Mouse (Mus musculus) E14TG2a.4 (cell line): ENCODE measurements at regions not wholly inside any gene's neighbourhood (a gene's known extent, or its start where the extent isn't known, plus 50 kb on each side); places are given as distances from the start of the nearest gene placed in this dataset.

Source experiments
- H3K27me3 ChIP-seq: 2 replicates; pipeline ENCODE4 v1.6.1; 2014; ENCODE audit warnings: low read length, control low read depth; ENCODE audit not compliant: insufficient read depth
- H3K36me3 ChIP-seq: 2 replicates; pipeline ENCODE4 v1.6.1; 2014; ENCODE audit warnings: low read length, control low read depth; ENCODE audit not compliant: insufficient read depth
- H3K4me1 ChIP-seq: replicated peaks from 2 replicates; pipeline ENCODE4 v1.6.1; 2014; ENCODE audit warnings: low read depth, low read length, control low read depth
- H3K4me3 ChIP-seq: replicated peaks from 2 replicates; pipeline ENCODE4 v1.5.1; 2014; ENCODE audit warnings: mild to moderate bottlenecking, low read length
- H3K9me3 ChIP-seq: 2 replicates; pipeline ENCODE4 v1.6.1; 2014; ENCODE audit warnings: low read length, control low read depth
- CTCF ChIP-seq: conservative IDR thresholded peaks from 2 replicates; pipeline ENCODE4 v1.5.1; 2014; ENCODE audit warnings: low read length
- NANOG ChIP-seq: IDR thresholded peaks from 2 replicates; pipeline ENCODE4 v1.6.1; 2014; ENCODE audit warnings: borderline replicate concordance, low read length, mixed read lengths
- POU5F1 ChIP-seq: IDR thresholded peaks from 2 replicates; pipeline ENCODE4 v1.6.1; 2014; ENCODE audit warnings: low read length, borderline replicate concordance

- no peak for TF ChIP-seq POU5F1
- no peak for TF ChIP-seq CTCF
- no peak for TF ChIP-seq NANOG
These were observed 126.2 kb downstream of the Dyrk2 start for GRCm38 (mm10) chr10:118743831-118744230.

DNA sequence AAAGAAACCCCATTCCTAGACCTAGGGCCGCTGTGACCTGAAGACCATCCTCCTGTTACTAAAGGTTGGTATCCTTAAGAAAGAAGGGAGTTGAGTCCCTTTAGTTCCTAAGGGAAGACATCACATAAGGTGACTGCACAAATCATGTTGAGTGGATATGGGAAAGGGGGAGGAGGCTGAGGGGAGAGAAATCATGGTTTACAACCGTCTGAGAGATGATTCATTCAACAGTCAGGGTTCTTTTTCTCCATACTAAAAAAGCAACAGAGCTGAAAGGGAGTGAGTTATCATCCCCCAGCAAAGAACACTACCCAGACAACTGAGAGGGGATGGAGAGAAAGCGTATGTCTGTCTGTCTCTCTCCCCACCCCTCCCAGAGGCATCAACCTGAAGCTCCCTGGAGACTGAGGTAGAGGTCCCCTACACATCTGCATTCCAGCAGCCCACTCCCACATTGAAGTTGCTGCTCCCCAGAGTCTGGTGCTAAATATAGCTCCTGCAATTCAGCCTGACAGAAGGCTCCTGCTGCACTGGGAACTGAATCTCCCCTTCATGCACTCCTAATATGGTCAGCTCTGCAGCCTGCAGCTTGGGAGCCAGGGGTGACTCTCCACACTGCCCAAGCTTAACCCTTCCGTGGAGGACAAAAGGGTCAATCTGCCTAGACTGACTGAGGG, 123.2 kb downstream of the Dyrk2 start:
- Histone ChIP-seq H3K36me3 (no peaks in the 10 kb centered on the region), H3K4me1 (peaks cover 8% of the 10 kb centered on the region; the same call in 1 of the 2 replicates), H3K4me3 (no peak overlapping the region), H3K27me3 (no peaks in the 10 kb centered on the region), H3K9me3 (peaks cover 11% of the 10 kb centered on the region; the same call in 1 of the 2 replicates)
- TF ChIP-seq NANOG (no peak), CTCF (no peak), POU5F1 (no peak)

More at GRCm38 (mm10) chr10:118743831-118744230, 126.2 kb downstream of the Dyrk2 start:
- Histone ChIP-seq H3K4me3 (no peak overlapping the region), H3K4me1 (peaks cover 4% of the 10 kb centered on the region; the same call in 1 of the 2 replicates), H3K9me3 (peaks cover 11% of the 10 kb centered on the region; the same call in 1 of the 2 replicates), H3K36me3 (no peaks in the 10 kb centered on the region), H3K27me3 (no peaks in the 10 kb centered on the region)

GRCm38 (mm10) chr10:118749039-118749438, 121.0 kb downstream of the Dyrk2 start:
- H3K36me3 ChIP-seq, result no peaks in the 10 kb centered on the region

DNA sequence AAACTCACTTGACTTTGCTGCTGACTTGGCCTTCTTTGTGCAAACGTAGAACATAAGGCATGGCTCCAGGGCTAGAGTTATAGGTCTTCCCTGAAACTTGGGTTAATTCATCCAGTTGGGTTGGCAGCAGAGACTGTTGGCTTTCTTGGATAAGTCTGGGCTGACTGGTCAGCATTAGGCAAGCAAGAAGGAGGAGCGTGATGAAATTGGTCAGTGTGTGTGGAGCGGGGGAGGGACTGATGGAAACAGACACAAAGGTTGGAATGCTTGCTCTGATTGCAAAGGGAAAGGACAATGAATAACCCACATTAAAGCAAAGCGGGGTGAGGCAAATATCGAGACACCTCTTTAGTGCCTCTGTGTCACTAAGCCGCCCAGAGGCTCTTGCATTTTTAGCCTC, 120.3 kb downstream of the Dyrk2 start:
- no peak for TF ChIP-seq CTCF
- TF ChIP-seq POU5F1, result no peak
- TF ChIP-seq NANOG, result no peak

More at GRCm38 (mm10) chr10:118749039-118749438, 121.0 kb downstream of the Dyrk2 start:
- peaks cover 8% of the 10 kb centered on the region; the same call in 1 of the 2 replicates for H3K4me1 ChIP-seq
- H3K27me3 ChIP-seq, result no peaks in the 10 kb centered on the region
- no peak overlapping the region for H3K4me3 ChIP-seq
- H3K9me3 ChIP-seq, result peaks cover 11% of the 10 kb centered on the region; the same call in 1 of the 2 replicates
- TF ChIP-seq CTCF, result no peak
- TF ChIP-seq NANOG, result no peak

DNA sequence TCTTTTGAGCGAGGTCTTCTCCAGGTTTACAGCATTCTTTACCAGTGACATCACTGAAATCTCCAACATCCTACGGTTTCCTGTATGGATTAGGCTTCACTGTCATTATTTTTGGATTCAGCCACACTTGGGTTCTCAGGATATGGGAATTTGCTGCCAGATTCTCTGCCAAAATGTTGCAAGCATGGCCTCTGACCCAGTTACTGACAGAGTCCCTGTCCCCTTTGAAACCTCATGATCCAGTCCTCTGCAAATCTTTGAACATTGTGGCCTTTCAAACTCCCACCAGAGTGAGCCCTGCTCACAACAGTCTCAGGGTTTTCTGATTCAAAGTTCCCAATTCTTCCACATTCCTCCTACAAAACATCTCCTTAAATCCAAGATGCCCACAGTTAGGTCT, 118.9 kb downstream of the Dyrk2 start:
- H3K4me1 ChIP-seq, result 0 out of 2 replicates have a peak, but pooled peaks cover 4% of the 10 kb centered on the region
- H3K4me3 ChIP-seq, result no peak overlapping the region
- no peaks in the 10 kb centered on the region; the same call in 1 of the 2 replicates for H3K9me3 ChIP-seq
- H3K27me3 ChIP-seq, result no peaks in the 10 kb centered on the region
- TF ChIP-seq CTCF (no peak), NANOG (no peak), POU5F1 (no peak)
- H3K36me3 ChIP-seq, result no peaks in the 10 kb centered on the region

More for the DNA sequence above, 120.3 kb downstream of the Dyrk2 start:
- peaks cover 8% of the 10 kb centered on the region; the same call in 1 of the 2 replicates for H3K9me3 ChIP-seq
- H3K4me3 ChIP-seq, result no peak overlapping the region
- no peaks in the 10 kb centered on the region for H3K27me3 ChIP-seq
- no peaks in the 10 kb centered on the region for H3K36me3 ChIP-seq
- peaks cover 6% of the 10 kb centered on the region; the same call in 1 of the 2 replicates for H3K4me1 ChIP-seq

DNA sequence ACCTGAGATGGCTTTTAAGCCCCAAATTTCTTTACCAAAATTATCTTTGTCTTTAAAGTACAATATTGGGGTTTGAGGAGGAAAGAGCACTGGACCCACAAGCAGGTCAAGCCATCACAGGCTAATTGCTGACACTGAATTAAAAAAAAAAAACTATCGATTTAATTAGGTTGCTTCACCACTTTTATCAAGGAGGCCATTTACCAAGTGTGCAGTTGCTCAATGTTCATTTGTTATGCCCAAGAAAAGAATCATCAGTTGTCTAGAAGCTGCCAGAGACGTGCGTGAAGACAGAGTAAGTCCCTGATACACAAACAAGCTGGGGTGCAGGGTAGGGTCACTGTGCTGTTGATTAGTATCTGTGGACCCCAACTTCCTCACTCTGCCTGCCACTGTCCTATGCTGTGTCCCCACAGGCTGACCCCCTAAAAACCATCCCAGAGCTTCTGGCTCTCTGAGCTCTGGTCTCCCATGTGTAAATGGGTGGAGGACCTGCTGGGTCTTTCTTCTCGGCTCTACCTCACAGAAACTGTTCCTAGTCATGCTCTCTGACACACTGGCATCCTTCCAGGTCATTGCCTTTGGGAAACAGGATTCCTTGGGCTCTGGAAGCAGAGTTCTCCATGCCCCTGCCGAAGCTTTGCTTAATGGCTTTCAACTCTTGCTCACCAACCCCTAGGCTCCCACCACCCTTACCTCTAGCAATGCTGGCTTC, 116.8 kb downstream of the Dyrk2 start:
- TF ChIP-seq POU5F1, result no peak
- TF ChIP-seq CTCF, result no peak
- no peak for TF ChIP-seq NANOG
- no peaks in the 10 kb centered on the region for H3K36me3 ChIP-seq

DNA sequence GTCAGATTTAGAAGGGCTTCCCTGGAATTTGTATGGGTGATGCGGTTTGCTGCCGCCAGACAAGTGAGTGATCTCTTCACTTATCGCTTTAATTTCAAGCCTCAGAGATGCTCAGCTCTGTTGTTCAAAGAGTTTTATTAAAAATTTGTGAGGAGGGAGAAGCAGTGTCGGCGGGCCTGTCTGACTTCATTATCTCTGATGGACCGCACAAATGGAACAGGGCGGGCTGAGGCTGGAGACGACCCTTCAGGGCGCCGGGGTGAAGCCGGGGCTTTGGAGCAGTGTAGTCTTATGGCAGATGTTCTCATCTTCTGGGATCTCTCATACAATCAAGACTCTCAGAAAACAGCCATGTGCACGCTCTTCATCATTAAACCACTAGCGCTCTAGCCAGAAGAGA, 115.2 kb downstream of the Dyrk2 start:
- Histone ChIP-seq H3K4me3 (no peak overlapping the region), H3K4me1 (no peaks in the 10 kb centered on the region), H3K27me3 (no peaks in the 10 kb centered on the region), H3K9me3 (no peaks in the 10 kb centered on the region), H3K36me3 (no peaks in the 10 kb centered on the region)
- no peak for TF ChIP-seq POU5F1
- no peak for TF ChIP-seq NANOG
- TF ChIP-seq CTCF, result no peak

More for the DNA sequence above, 116.8 kb downstream of the Dyrk2 start:
- Histone ChIP-seq H3K4me1 (0 out of 2 replicates have a peak, but pooled peaks cover 4% of the 10 kb centered on the region), H3K27me3 (no peaks in the 10 kb centered on the region), H3K4me3 (no peak overlapping the region), H3K9me3 (no peaks in the 10 kb centered on the region)

DNA sequence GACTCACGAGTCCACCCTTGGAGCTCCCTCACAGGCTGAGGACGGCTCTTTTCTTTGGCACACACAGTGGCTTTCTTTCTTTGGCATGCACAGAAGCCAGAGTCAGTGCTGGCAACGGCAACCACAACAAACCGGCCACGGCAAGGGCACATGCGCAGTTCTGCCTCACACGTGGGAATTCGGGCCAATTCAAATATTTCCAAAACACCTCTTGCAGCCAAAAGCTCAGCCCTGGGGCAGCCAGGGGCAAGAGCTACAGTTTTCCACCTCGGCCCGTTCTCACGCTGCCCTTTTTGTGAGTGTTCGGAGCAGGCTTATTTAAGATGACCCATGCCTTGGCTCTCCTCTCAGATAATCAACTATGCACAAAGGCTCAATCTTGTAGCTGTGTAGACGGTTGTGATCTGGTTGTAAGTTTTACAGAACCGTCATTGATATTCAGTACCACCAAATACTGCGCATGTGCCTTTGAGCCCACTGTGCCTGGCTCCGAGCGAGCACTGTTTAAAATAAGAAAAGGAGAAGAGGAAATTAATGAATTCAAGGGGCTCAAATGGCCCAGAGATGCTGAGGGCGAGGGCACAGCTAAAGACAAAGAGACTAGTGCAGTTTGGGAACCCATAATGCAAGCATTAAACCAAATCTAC, 111.1 kb downstream of the Dyrk2 start:
- Histone ChIP-seq H3K27me3 (peaks cover 3% of the 10 kb centered on the region; the same call in 1 of the 2 replicates), H3K4me1 (peaks cover 14% of the 10 kb centered on the region), H3K36me3 (no peaks in the 10 kb centered on the region), H3K9me3 (no peaks in the 10 kb centered on the region), H3K4me3 (no peak overlapping the region)
- no peak for TF ChIP-seq CTCF
